Mouse (Mus musculus) stomach, postnatal 0 days (tissue): ENCODE measurements around the gene Deup1. TPM values are rescaled to one million over a fixed set of nuclear protein-coding genes. Genes with fewer than 3 reads are reported as not detected.

ENCODE experiments used
- ATAC-seq: fragments of 200-750 bp; cut with Nextera tagmentation; 2 replicates; pipeline ENCODE4 v1.8.0; 2017; ENCODE audit not compliant: low FRiP score, low TSS enrichment
- DNase-seq: peaks from one replicate; pipeline ENCODE4 v3.0.0-alpha.2; 2016; ENCODE audit warnings: low spot score
- H3K27ac ChIP-seq: fragments of 300-500 bp; sonication (generic); replicated peaks from 2 replicates; pipeline ENCODE4 v1.5.1; 2014; ENCODE audit warnings: mild to moderate bottlenecking, control low read depth
- H3K27me3 ChIP-seq: fragments of 300-500 bp; sonication (generic); 2 replicates; pipeline ENCODE4 v1.6.1; 2014; ENCODE audit warnings: low read length; ENCODE audit not compliant: control insufficient read depth, insufficient read depth
- H3K36me3 ChIP-seq: fragments of 300-500 bp; sonication (generic); 2 replicates; pipeline ENCODE4 v1.6.1; 2014; ENCODE audit warnings: low read length, mixed read lengths; ENCODE audit not compliant: control insufficient read depth, insufficient read depth
- H3K4me1 ChIP-seq: fragments of 300-500 bp; sonication (generic); replicated peaks from 2 replicates; pipeline ENCODE4 v1.6.1; 2014; ENCODE audit warnings: antibody characterized with exemption; ENCODE audit not compliant: control insufficient read depth, insufficient read depth
- H3K4me2 ChIP-seq: fragments of 300-500 bp; sonication (generic); replicated peaks from 2 replicates; pipeline ENCODE4 v1.6.1; 2014; ENCODE audit warnings: low read depth, mild to moderate bottlenecking, control low read depth, moderate library complexity
- H3K4me3 ChIP-seq: fragments of 300-500 bp; sonication (generic); 2 replicates; pipeline ENCODE4 v1.5.1; 2014; ENCODE audit warnings: low read depth, low read length, control low read depth
- H3K9ac ChIP-seq: fragments of 300-500 bp; sonication (generic); 2 replicates; pipeline ENCODE4 v1.6.1; 2014; ENCODE audit warnings: mild to moderate bottlenecking, low read length, control low read depth, mixed read lengths
- H3K9me3 ChIP-seq: fragments of 300-500 bp; sonication (generic); 2 replicates; pipeline ENCODE4 v1.6.1; 2016; ENCODE audit warnings: low read length; ENCODE audit not compliant: control insufficient read depth
- CTCF ChIP-seq: IDR thresholded peaks from 2 replicates; pipeline ENCODE4 v1.5.1; 2016; ENCODE audit warnings: antibody characterized with exemption, low read depth, mild to moderate bottlenecking, moderate library complexity
- EP300 ChIP-seq: optimal IDR thresholded peaks from 2 replicates; pipeline ENCODE3; 2016; ENCODE audit warnings: antibody characterized with exemption
- WGBS: fragments of 180-500 bp; shearing (Covaris S2); extraction: QIAGEN DNeasy Blood & Tissue Kit; methylation state at CpG from one replicate; pipeline ENCODE4 v1.1.7; 2014; 5-methylcytosine and 5-hydroxymethylcytosine counted together
- polyA plus RNA-seq: library from polyadenylated mRNA; unstranded; fragments of >200 nt; fragmentation: Nextera tagmentation; extraction: Ambion mirVana; gene quantifications from 2 replicates; pipeline ENCODE4 v1.2.1, GENCODE M21; 2015

The Deup1 gene
- polyA plus RNA-seq, 1 experiment from 2014 or later: 0.11 TPM

GRCm38 (mm10) chr9:15585956-15586355 is 41.8 kb downstream of the Deup1 start:
- TF ChIP-seq EP300 (no peak), CTCF (no peak)
- Histone ChIP-seq H3K4me2 (no peak overlapping the region), H3K27me3 (no peaks in the 10 kb centered on the region), H3K36me3 (no peaks in the 10 kb centered on the region), H3K4me1 (no peaks in the 10 kb centered on the region), H3K9me3 (no peaks in the 10 kb centered on the region), H3K4me3 (no peak overlapping the region), H3K9ac (no peak overlapping the region), H3K27ac (no peak overlapping the region)
- no peak for ATAC-seq
- 89% methylated on average over 1 of the region's 1 CpGs for WGBS
- DNase-seq: peak; percentile 4

GRCm38 (mm10) chr9:15584209-15584608 is 43.5 kb downstream of the Deup1 start:
- Histone ChIP-seq H3K4me2 (no peak overlapping the region), H3K4me1 (no peaks in the 10 kb centered on the region), H3K36me3 (no peaks in the 10 kb centered on the region), H3K27ac (no peak overlapping the region), H3K27me3 (no peaks in the 10 kb centered on the region), H3K9me3 (no peaks in the 10 kb centered on the region), H3K4me3 (no peak overlapping the region), H3K9ac (no peak overlapping the region)
- TF ChIP-seq EP300 (no peak), CTCF (no peak)
- 74% methylated on average over 9 of the region's 9 CpGs for WGBS
- ATAC-seq (no peak), DNase-seq (no peak)

GRCm38 (mm10) chr9:15582026-15582425 is 45.7 kb downstream of the Deup1 start:
- H3K36me3 ChIP-seq: no peaks in the 10 kb centered on the region
- no peak for DNase-seq
- ATAC-seq: no peak

GRCm38 (mm10) chr9:15580176-15580575 is 47.6 kb downstream of the Deup1 start:
- TF ChIP-seq EP300: no peak
- no peak for TF ChIP-seq CTCF
- H3K36me3 ChIP-seq: no peaks in the 10 kb centered on the region
- no peak overlapping the region for H3K9ac ChIP-seq
- H3K9me3 ChIP-seq: no peaks in the 10 kb centered on the region
- no peaks in the 10 kb centered on the region for H3K27me3 ChIP-seq
- H3K4me1 ChIP-seq: no peaks in the 10 kb centered on the region
- no peak overlapping the region for H3K27ac ChIP-seq
- ATAC-seq (no peak), DNase-seq (peak; percentile 2)
- no peak overlapping the region for H3K4me2 ChIP-seq
- WGBS: 66% methylated on average over 6 of the region's 6 CpGs
- H3K4me3 ChIP-seq: no peak overlapping the region

More at GRCm38 (mm10) chr9:15582026-15582425, 45.7 kb downstream of the Deup1 start:
- H3K9ac ChIP-seq: no peak overlapping the region
- WGBS: 87% methylated on average over 5 of the region's 5 CpGs
- H3K27me3 ChIP-seq: no peaks in the 10 kb centered on the region
- no peak overlapping the region for H3K27ac ChIP-seq
- no peak for TF ChIP-seq EP300
- TF ChIP-seq CTCF: no peak
- no peak overlapping the region for H3K4me2 ChIP-seq
- H3K9me3 ChIP-seq: no peaks in the 10 kb centered on the region
- no peak overlapping the region for H3K4me3 ChIP-seq
- no peaks in the 10 kb centered on the region for H3K4me1 ChIP-seq

- H3K9me3 ChIP-seq: no peaks in the 10 kb centered on the region
- H3K4me3 ChIP-seq: no peak overlapping the region
- no peak for TF ChIP-seq CTCF
- ATAC-seq: no peak
- H3K9ac ChIP-seq: no peak overlapping the region
- no peak overlapping the region for H3K27ac ChIP-seq
- H3K27me3 ChIP-seq: no peaks in the 10 kb centered on the region
- H3K4me1 ChIP-seq: no peaks in the 10 kb centered on the region
- H3K4me2 ChIP-seq: no peak overlapping the region
- WGBS: 86% methylated on average over 9 of the region's 9 CpGs
- DNase-seq: peak; percentile 1
- H3K36me3 ChIP-seq: no peaks in the 10 kb centered on the region
Observed at GRCm38 (mm10) chr9:15578946-15579345, 48.8 kb downstream of the Deup1 start.

GRCm38 (mm10) chr9:15578427-15578826 is 49.3 kb downstream of the Deup1 start:
- ATAC-seq (no peak), DNase-seq (no peak)
- Histone ChIP-seq H3K4me3 (no peak overlapping the region), H3K9ac (no peak overlapping the region), H3K36me3 (no peaks in the 10 kb centered on the region), H3K4me1 (no peaks in the 10 kb centered on the region), H3K27me3 (no peaks in the 10 kb centered on the region), H3K9me3 (no peaks in the 10 kb centered on the region), H3K27ac (no peak overlapping the region), H3K4me2 (no peak overlapping the region)
- TF ChIP-seq CTCF (no peak), EP300 (no peak)
- 67% methylated on average over 1 of the region's 1 CpGs for WGBS
